Mouse (Mus musculus): ENCODE results near the gene Ccdc97.

Ccdc97 gene

DNA sequence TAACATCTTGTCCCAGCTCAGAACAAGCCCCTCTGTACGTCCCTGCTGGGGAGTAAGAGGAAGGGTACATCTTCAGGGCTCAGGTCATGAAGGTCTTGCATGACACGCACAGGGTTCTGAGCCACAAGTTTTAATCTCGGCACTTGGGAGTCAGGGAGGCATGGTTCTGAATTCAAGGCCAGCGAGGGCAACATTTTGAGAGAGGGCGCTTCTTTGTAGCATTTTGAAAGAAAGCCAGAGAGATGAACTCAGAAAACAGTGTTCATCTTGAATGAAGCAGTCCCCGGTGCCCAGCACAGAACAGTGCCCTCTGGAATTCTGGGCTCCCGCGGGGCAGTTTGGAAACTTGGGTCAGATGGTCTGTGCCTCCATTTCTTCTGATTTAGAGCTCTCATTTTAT is 52.5 kb downstream of the Ccdc97 start:
- DNase-seq: no peak

Data from kidney, postnatal 10 days (tissue).